Comparison of ENCODE assay signal across 8 mouse cellular contexts in genomic region chr5:139796900-139797299, GRCm38 (mm10). TPM values are rescaled to one million over a fixed set of nuclear protein-coding genes. Genes with fewer than 3 reads are reported as not detected.
DNase-seq lines count a peak whose midpoint lies in the region; ATAC-seq and TF ChIP-seq lines count a peak whose summit lies in the region.

No protein-coding gene starts in this region.

- no peak for TF ChIP-seq CTCF in stomach, postnatal 0 days (IDR thresholded peaks at IDR 0.05; ENCODE audit: low read depth)

- H3K9me3 ChIP-seq in hindbrain, embryonic 13.5 days = no peaks in the 10 kb centered on the region
- no peaks in the 10 kb centered on the region for H3K9me3 ChIP-seq in midbrain, embryonic 10.5 days (replicated peaks)
- no peaks in the 10 kb centered on the region for H3K9me3 ChIP-seq in stomach, postnatal 0 days (ENCODE audit: control insufficient read depth, low read length)

- H3K27me3 ChIP-seq in hindbrain, embryonic 13.5 days = peaks cover 44% of the 10 kb centered on the region
- H3K27me3 ChIP-seq in midbrain, embryonic 10.5 days (ENCODE audit: low read depth, poor library complexity, severe bottlenecking) = peaks cover 29% of the 10 kb centered on the region
- H3K27me3 ChIP-seq in stomach, postnatal 0 days (ENCODE audit: control insufficient read depth, insufficient read depth, low read length) = no peaks in the 10 kb centered on the region

- intact Hi-C loops in left cerebral cortex, postnatal 14 days (cut with DNase I) = no loop called here

- H3K36me3 ChIP-seq in hindbrain, embryonic 13.5 days = peaks cover 23% of the 10 kb centered on the region
- H3K36me3 ChIP-seq in midbrain, embryonic 10.5 days = peaks cover 27% of the 10 kb centered on the region
- peaks cover 21% of the 10 kb centered on the region for H3K36me3 ChIP-seq in stomach, postnatal 0 days (ENCODE audit: control insufficient read depth, insufficient read depth, low read length)

- WGBS in hindbrain, embryonic 13.5 days = 13% methylated on average over 13 of the region's 13 CpGs
- WGBS in midbrain, embryonic 10.5 days = 31% methylated on average over 13 of the region's 13 CpGs
- 5% methylated on average over 13 of the region's 13 CpGs for WGBS in stomach, postnatal 0 days

- no peak for TF ChIP-seq EP300 in stomach, postnatal 0 days (optimal IDR thresholded peaks at IDR 0.05)

- peaks cover 65% of the 10 kb centered on the region for H3K4me1 ChIP-seq in hindbrain, embryonic 13.5 days (replicated peaks)
- peaks cover 78% of the 10 kb centered on the region for H3K4me1 ChIP-seq in midbrain, embryonic 10.5 days
- H3K4me1 ChIP-seq in stomach, postnatal 0 days (replicated peaks; ENCODE audit: control insufficient read depth, insufficient read depth) = peaks cover 30% of the 10 kb centered on the region

- ATAC-seq in hindbrain, embryonic 13.5 days (ENCODE audit: low FRiP score) = peak; percentile 24
- peak; percentile 74 for ATAC-seq in stomach, postnatal 0 days (ENCODE audit: low FRiP score, low TSS enrichment)

- 0 out of 2 replicates have a peak overlapping the region, but pooled peaks have one; percentile 35 for H3K9ac ChIP-seq in hindbrain, embryonic 13.5 days
- H3K9ac ChIP-seq in stomach, postnatal 0 days (ENCODE audit: low read length) = peak overlapping the region; percentile 35

- DNase-seq in 3134 (ENCODE audit: extremely low read depth, insufficient read length, low spot score) = peak; percentile 86
- DNase-seq in adrenal gland, postnatal 36 days = peak; percentile 93
- peak; percentile 60 to 63 for DNase-seq in frontal cortex, postnatal 36 days (ENCODE audit: low spot score in 2 of 2)
- DNase-seq in left cerebral cortex, postnatal 14 days (ENCODE audit: low spot score in 2 of 2) = peak; percentile 61 to 80
- peak; percentile 54 for DNase-seq in midbrain, embryonic 10.5 days (ENCODE audit: low spot score)
- DNase-seq in stomach, postnatal 0 days (ENCODE audit: low spot score) = peak; percentile 89
- no peak for DNase-seq in thymus, postnatal 36 days

- H3K4me2 ChIP-seq in hindbrain, embryonic 13.5 days = peak overlapping the region; percentile 75
- peak overlapping the region; percentile 43 for H3K4me2 ChIP-seq in stomach, postnatal 0 days (replicated peaks; ENCODE audit: low read depth)

- peak overlapping the region; percentile 97 for H3K27ac ChIP-seq in hindbrain, embryonic 13.5 days
- H3K27ac ChIP-seq in midbrain, embryonic 10.5 days (replicated peaks) = peak overlapping the region; percentile 88
- peak overlapping the region; percentile 89 for H3K27ac ChIP-seq in stomach, postnatal 0 days (replicated peaks)

- peak overlapping the region; percentile 5; the same call in 1 of the 2 replicates for H3K4me3 ChIP-seq in hindbrain, embryonic 13.5 days
- peak overlapping the region; percentile 46 for H3K4me3 ChIP-seq in midbrain, embryonic 10.5 days
- H3K4me3 ChIP-seq in stomach, postnatal 0 days (ENCODE audit: low read depth, low read length) = peak overlapping the region; percentile 24

RNA-seq across cellular contexts. Expression of gene Mafk, which starts 5.6 kb away (rescaled TPM):
- 10 to 100 TPM; 31.2 to 45.8 TPM for total RNA-seq in adrenal gland, postnatal 36 days (2021)
- 13.2 and 13.4 TPM in 2 replicates for polyA plus RNA-seq in hindbrain, embryonic 13.5 days (2015; fragmentation: Nextera tagmentation; extraction: Ambion mirVana)
- total RNA-seq in left cerebral cortex, postnatal 14 days (2021) = 1 to 10 TPM; 7.6 to 8.5 TPM
- polyA plus RNA-seq in midbrain, embryonic 10.5 days (2016; fragmentation: Nextera tagmentation; extraction: Ambion mirVana) = 9.7 and 9.9 TPM in 2 replicates
- 19.4 TPM in 2 replicates for polyA plus RNA-seq in stomach, postnatal 0 days (2015; fragmentation: Nextera tagmentation; extraction: Ambion mirVana)

RNA-seq across cellular contexts. Expression of gene Ints1, which starts 21.4 kb away (rescaled TPM):
- total RNA-seq in adrenal gland, postnatal 36 days (2021) = 10 to 100 TPM; 51.3 to 54.3 TPM
- polyA plus RNA-seq in hindbrain, embryonic 13.5 days (2015; fragmentation: Nextera tagmentation; extraction: Ambion mirVana) = 24.7 and 27.3 TPM in 2 replicates
- total RNA-seq in left cerebral cortex, postnatal 14 days (2021) = 100 to 1,000 TPM in 1 of 2 experiments, 10 to 100 TPM in 1; 96.8 to 102 TPM
- polyA plus RNA-seq in midbrain, embryonic 10.5 days (2016; fragmentation: Nextera tagmentation; extraction: Ambion mirVana) = 33.4 and 34.7 TPM in 2 replicates
- 7.9 and 8.0 TPM in 2 replicates for polyA plus RNA-seq in stomach, postnatal 0 days (2015; fragmentation: Nextera tagmentation; extraction: Ambion mirVana)

RNA-seq across cellular contexts. Expression of gene Tmem184a, which starts 22.8 kb away (rescaled TPM):
- total RNA-seq in adrenal gland, postnatal 36 days (2021) = under 1 TPM; 0.20 to 0.23 TPM
- 0.05 and 0.12 TPM in 2 replicates for polyA plus RNA-seq in hindbrain, embryonic 13.5 days (2015; fragmentation: Nextera tagmentation; extraction: Ambion mirVana)
- under 1 TPM in 1 of 2 experiments, not detected in 1; 0.08 TPM for total RNA-seq in left cerebral cortex, postnatal 14 days (2021)
- polyA plus RNA-seq in midbrain, embryonic 10.5 days (2016; fragmentation: Nextera tagmentation; extraction: Ambion mirVana) = 0.84 and 1.2 TPM in 2 replicates
- 72.0 and 84.3 TPM in 2 replicates for polyA plus RNA-seq in stomach, postnatal 0 days (2015; fragmentation: Nextera tagmentation; extraction: Ambion mirVana)

RNA-seq across cellular contexts. Expression of gene Gm26938, which starts 29.3 kb away (rescaled TPM):
- not detected for total RNA-seq in adrenal gland, postnatal 36 days (2021)
- polyA plus RNA-seq in hindbrain, embryonic 13.5 days (2015; fragmentation: Nextera tagmentation; extraction: Ambion mirVana) = not detected in 2 replicates
- not detected for total RNA-seq in left cerebral cortex, postnatal 14 days (2021)
- not detected in 2 replicates for polyA plus RNA-seq in midbrain, embryonic 10.5 days (2016; fragmentation: Nextera tagmentation; extraction: Ambion mirVana)
- polyA plus RNA-seq in stomach, postnatal 0 days (2015; fragmentation: Nextera tagmentation; extraction: Ambion mirVana) = not detected in 2 replicates

RNA-seq across cellular contexts. Expression of gene Psmg3, which starts 29.8 kb away (rescaled TPM):
- 10 to 100 TPM; 21.6 to 22.7 TPM for total RNA-seq in adrenal gland, postnatal 36 days (2021)
- polyA plus RNA-seq in hindbrain, embryonic 13.5 days (2015; fragmentation: Nextera tagmentation; extraction: Ambion mirVana) = 73.5 and 78.7 TPM in 2 replicates
- 10 to 100 TPM; 17.2 to 17.9 TPM for total RNA-seq in left cerebral cortex, postnatal 14 days (2021)
- polyA plus RNA-seq in midbrain, embryonic 10.5 days (2016; fragmentation: Nextera tagmentation; extraction: Ambion mirVana) = 100 and 102 TPM in 2 replicates
- 50.6 and 51.0 TPM in 2 replicates for polyA plus RNA-seq in stomach, postnatal 0 days (2015; fragmentation: Nextera tagmentation; extraction: Ambion mirVana)

Comparison
In these comparisons a context has a peak if more than half of its experiments do, and no peak if none do; other contexts are left out.
1. DNase-seq: peak in 3134 (single experiment), adrenal gland, postnatal 36 days (2 of 2), frontal cortex, postnatal 36 days (2 of 2), left cerebral cortex, postnatal 14 days (2 of 2), midbrain, embryonic 10.5 days (single experiment) and stomach, postnatal 0 days (single experiment); none in thymus, postnatal 36 days (0 of 2).
2. RNA of gene Tmem184a, which starts 22.8 kb away (polyA plus RNA-seq): 72.0 to 84.3 TPM in stomach, postnatal 0 days; 0.84 to 1.2 TPM in midbrain, embryonic 10.5 days and 0.05 to 0.12 TPM in hindbrain, embryonic 13.5 days; every median in the first group is over 10 times any median in the second.
3. Peak in every context shown above with its lines, with median percentiles within 50 percentile points of each other: H3K27ac ChIP-seq and H3K4me3 ChIP-seq.